Mouse (Mus musculus): Measurements from ENCODE around the gene Nanos1. TPM values are rescaled to one million over a fixed set of nuclear protein-coding genes. Genes with fewer than 3 reads are reported as not detected.

Gene Nanos1
- polyA plus RNA-seq, 1 experiment from 2014 or later: 1.2 TPM

- Histone ChIP-seq H3K9ac (ENCODE audit: low read length) (no peak overlapping the region), H3K36me3 (ENCODE audit: control insufficient read depth, insufficient read depth, low read length) (no peaks in the 10 kb centered on the region), H3K9me3 (ENCODE audit: control insufficient read depth, low read length) (no peaks in the 10 kb centered on the region), H3K4me3 (ENCODE audit: low read depth, low read length) (no peak overlapping the region), H3K27me3 (replicated peaks; ENCODE audit: control insufficient read depth, insufficient read depth, low read length) (no peaks in the 10 kb centered on the region), H3K27ac (ENCODE audit: low read depth) (no peak overlapping the region), H3K4me2 (ENCODE audit: low read length) (no peak overlapping the region), H3K4me1 (replicated peaks; ENCODE audit: control insufficient read depth, insufficient read depth, low read length) (no peaks in the 10 kb centered on the region; the same call in 1 of the 2 replicates)
- DNase-seq (ENCODE audit: low spot score) (no peak), ATAC-seq (replicated peaks; ENCODE audit: low FRiP score, low TSS enrichment, low read depth) (no peak)
- 82% methylated on average over 2 of the region's 2 CpGs for WGBS
Observed at GRCm38 (mm10) chr19:60793170-60793707, 37.5 kb downstream of the Nanos1 start.

- H3K9me3 ChIP-seq (ENCODE audit: control insufficient read depth, low read length): no peaks in the 10 kb centered on the region
- ATAC-seq (replicated peaks; ENCODE audit: low FRiP score, low TSS enrichment, low read depth) (no peak), DNase-seq (ENCODE audit: low spot score) (no peak)
- no peak overlapping the region for H3K9ac ChIP-seq (ENCODE audit: low read length)
- H3K27me3 ChIP-seq (replicated peaks; ENCODE audit: control insufficient read depth, insufficient read depth, low read length): no peaks in the 10 kb centered on the region
- no peak overlapping the region for H3K27ac ChIP-seq (ENCODE audit: low read depth)
- no peaks in the 10 kb centered on the region for H3K36me3 ChIP-seq (ENCODE audit: control insufficient read depth, insufficient read depth, low read length)
- H3K4me1 ChIP-seq (replicated peaks; ENCODE audit: control insufficient read depth, insufficient read depth, low read length): no peaks in the 10 kb centered on the region
- H3K4me2 ChIP-seq (ENCODE audit: low read length): no peak overlapping the region
- H3K4me3 ChIP-seq (ENCODE audit: low read depth, low read length): no peak overlapping the region
- 86% methylated on average over 2 of the region's 2 CpGs for WGBS
Observed at GRCm38 (mm10) chr19:60795244-60795643, 39.5 kb downstream of the Nanos1 start.

- no peaks in the 10 kb centered on the region for H3K4me1 ChIP-seq (replicated peaks; ENCODE audit: control insufficient read depth, insufficient read depth, low read length)
- H3K4me2 ChIP-seq (ENCODE audit: low read length): no peak overlapping the region
- whole genome bisulfite sequencing: 88% methylated on average over 2 of the region's 2 CpGs
- H3K27me3 ChIP-seq (replicated peaks; ENCODE audit: control insufficient read depth, insufficient read depth, low read length): no peaks in the 10 kb centered on the region
- H3K4me3 ChIP-seq (ENCODE audit: low read depth, low read length): no peak overlapping the region
- no peak overlapping the region for H3K27ac ChIP-seq (ENCODE audit: low read depth)
- H3K9me3 ChIP-seq (ENCODE audit: control insufficient read depth, low read length): no peaks in the 10 kb centered on the region
- ATAC-seq (replicated peaks; ENCODE audit: low FRiP score, low TSS enrichment, low read depth) (no peak), DNase-seq (ENCODE audit: low spot score) (no peak)
- no peaks in the 10 kb centered on the region for H3K36me3 ChIP-seq (ENCODE audit: control insufficient read depth, insufficient read depth, low read length)
- H3K9ac ChIP-seq (ENCODE audit: low read length): no peak overlapping the region
Observed at GRCm38 (mm10) chr19:60797415-60797814, 41.6 kb downstream of the Nanos1 start.

- H3K27me3 ChIP-seq (replicated peaks; ENCODE audit: control insufficient read depth, insufficient read depth, low read length): no peaks in the 10 kb centered on the region
- ATAC-seq (replicated peaks; ENCODE audit: low FRiP score, low TSS enrichment, low read depth) (no peak), DNase-seq (ENCODE audit: low spot score) (no peak)
- WGBS: 81% methylated on average over 7 of the region's 7 CpGs
- no peak overlapping the region for H3K27ac ChIP-seq (ENCODE audit: low read depth)
- H3K36me3 ChIP-seq (ENCODE audit: control insufficient read depth, insufficient read depth, low read length): no peaks in the 10 kb centered on the region
- no peak overlapping the region for H3K9ac ChIP-seq (ENCODE audit: low read length)
- no peak overlapping the region for H3K4me3 ChIP-seq (ENCODE audit: low read depth, low read length)
- H3K4me2 ChIP-seq (ENCODE audit: low read length): no peak overlapping the region
- H3K9me3 ChIP-seq (ENCODE audit: control insufficient read depth, low read length): no peaks in the 10 kb centered on the region
- no peaks in the 10 kb centered on the region for H3K4me1 ChIP-seq (replicated peaks; ENCODE audit: control insufficient read depth, insufficient read depth, low read length)
Observed at GRCm38 (mm10) chr19:60799867-60800569, 44.2 kb downstream of the Nanos1 start.

- Histone ChIP-seq H3K4me3 (ENCODE audit: low read depth, low read length) (no peak overlapping the region), H3K9ac (ENCODE audit: low read length) (no peak overlapping the region), H3K36me3 (ENCODE audit: control insufficient read depth, insufficient read depth, low read length) (no peaks in the 10 kb centered on the region), H3K27me3 (replicated peaks; ENCODE audit: control insufficient read depth, insufficient read depth, low read length) (no peaks in the 10 kb centered on the region), H3K27ac (ENCODE audit: low read depth) (no peak overlapping the region), H3K4me2 (ENCODE audit: low read length) (no peak overlapping the region), H3K4me1 (replicated peaks; ENCODE audit: control insufficient read depth, insufficient read depth, low read length) (no peaks in the 10 kb centered on the region), H3K9me3 (ENCODE audit: control insufficient read depth, low read length) (no peaks in the 10 kb centered on the region)
- no peak for ATAC-seq (replicated peaks; ENCODE audit: low FRiP score, low TSS enrichment, low read depth)
- DNase-seq (ENCODE audit: low spot score): no peak
- 68% methylated on average over 2 of the region's 2 CpGs for WGBS
Observed at GRCm38 (mm10) chr19:60804903-60805302, 49.1 kb downstream of the Nanos1 start.

Small RNA genes within 50 kb of the gene (microRNA-seq; reads per million reads assigned to microRNA genes)
- gene mmu-mir-3084-1: not detected

Other genes with a start within 250 kb of the Nanos1 start
- gene Cacul1, start 175.0 kb upstream of the Nanos1 start, polyA plus RNA-seq (2014; fragmentation: Nextera tagmentation; extraction: Ambion mirVana): 23.9 and 25.3 TPM in 2 replicates
- gene Eif3a, start 34.7 kb downstream of the Nanos1 start, polyA plus RNA-seq (2014; fragmentation: Nextera tagmentation; extraction: Ambion mirVana): 168 and 181 TPM in 2 replicates
- 29.8 and 30.1 TPM in 2 replicates for gene Fam45a, start 55.6 kb downstream of the Nanos1 start, polyA plus RNA-seq (2014; fragmentation: Nextera tagmentation; extraction: Ambion mirVana)
- gene Sfxn4, start 105.5 kb downstream of the Nanos1 start, polyA plus RNA-seq (2014; fragmentation: Nextera tagmentation; extraction: Ambion mirVana): 5.3 and 6.9 TPM in 2 replicates
- gene Prdx3, start 118.6 kb downstream of the Nanos1 start, polyA plus RNA-seq (2014; fragmentation: Nextera tagmentation; extraction: Ambion mirVana): 136 and 138 TPM in 2 replicates
- gene Grk5, start 133.8 kb downstream of the Nanos1 start, polyA plus RNA-seq (2014; fragmentation: Nextera tagmentation; extraction: Ambion mirVana): 2.1 and 3.2 TPM in 2 replicates

All from intestine, embryonic 14.5 days (tissue).